Mouse (Mus musculus) embryonic facial prominence, embryonic 13.5 days (tissue): ENCODE data around the gene Cfap70. TPM values are rescaled to one million over a fixed set of nuclear protein-coding genes. Genes with fewer than 3 reads are reported as not detected.

Experiments
- ATAC-seq: fragments of 200-750 bp; cut with Nextera tagmentation; 2 replicates; pipeline ENCODE4 v1.8.0; 2017; ENCODE audit warnings: low read depth; ENCODE audit not compliant: insufficient number of reproducible peaks, insufficient read depth, low FRiP score, low TSS enrichment
- H3K27ac ChIP-seq: fragments of 300-500 bp; sonication (generic); 2 replicates; pipeline ENCODE4 v1.5.1; 2015; ENCODE audit warnings: moderate library complexity, mild to moderate bottlenecking, inconsistent platforms
- H3K27me3 ChIP-seq: fragments of 300-500 bp; sonication (generic); 2 replicates; pipeline ENCODE4 v1.6.1; 2015; ENCODE audit warnings: mild to moderate bottlenecking, inconsistent platforms
- H3K36me3 ChIP-seq: fragments of 300-500 bp; sonication (generic); 2 replicates; pipeline ENCODE4 v1.6.1; 2015; ENCODE audit warnings: mild to moderate bottlenecking, inconsistent platforms
- H3K4me1 ChIP-seq: fragments of 300-500 bp; sonication (generic); 2 replicates; pipeline ENCODE4 v1.6.1; 2015; ENCODE audit warnings: inconsistent platforms
- H3K4me2 ChIP-seq: fragments of 300-500 bp; sonication (generic); 2 replicates; pipeline ENCODE4 v1.6.1; 2015; ENCODE audit warnings: moderate library complexity, mild to moderate bottlenecking, inconsistent platforms
- H3K4me3 ChIP-seq: fragments of 300-500 bp; sonication (generic); 2 replicates; pipeline ENCODE4 v1.5.1; 2015; ENCODE audit warnings: mild to moderate bottlenecking, inconsistent platforms
- H3K9ac ChIP-seq: fragments of 300-500 bp; sonication (generic); 2 replicates; pipeline ENCODE4 v1.6.1; 2015; ENCODE audit warnings: mild to moderate bottlenecking, inconsistent platforms
- H3K9me3 ChIP-seq: fragments of 300-500 bp; sonication (generic); 2 replicates; pipeline ENCODE4 v1.6.1; 2016; ENCODE audit warnings: inconsistent platforms
- WGBS: fragments of 180-500 bp; shearing (Covaris S2); methylation state at CpG from one replicate; pipeline ENCODE4 v1.1.7; 2015; ENCODE audit warnings: mixed read lengths; 5-methylcytosine and 5-hydroxymethylcytosine counted together
- polyA plus RNA-seq: library from polyadenylated mRNA; unstranded; fragments of >200 nt; fragmentation: Nextera tagmentation; extraction: Ambion mirVana; gene quantifications from 2 replicates; pipeline ENCODE4 v1.2.1, GENCODE M21; 2015

The Cfap70 gene
- 0.34 and 0.59 TPM in 2 replicates for polyA plus RNA-seq

DNA sequence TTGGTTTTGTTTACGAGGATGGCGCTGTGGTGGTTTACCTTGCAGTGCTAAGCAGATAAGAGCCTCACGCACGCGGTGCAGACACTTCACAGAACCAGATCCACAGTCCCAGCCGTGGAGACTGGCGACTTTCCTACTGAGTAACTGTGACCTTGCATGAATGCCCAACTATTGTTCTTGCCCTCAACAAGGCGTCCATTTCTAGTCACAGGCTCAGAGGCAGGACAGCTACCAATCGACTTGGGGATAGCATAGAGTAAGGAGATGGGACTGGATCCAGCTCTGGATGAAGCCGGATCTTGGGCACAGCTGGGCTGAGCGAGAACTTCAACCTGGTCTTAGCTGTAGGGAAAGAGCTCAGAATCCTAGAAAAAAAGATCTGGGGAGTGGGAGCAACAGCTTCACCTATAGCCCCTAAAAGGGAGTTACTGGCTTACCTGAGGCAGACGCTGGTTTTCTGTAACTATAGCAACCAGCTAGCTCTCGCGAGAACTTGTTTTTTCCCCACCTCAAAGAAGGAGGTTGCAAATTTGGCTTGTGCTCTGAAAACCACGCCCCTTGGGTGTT, at the start of gene Cfap70:
Gene Cfap70 (minus strand): TSS at position 462 of the 567 bp plus-strand sequence.
- Histone ChIP-seq H3K4me3 (peak within 1 kb of the TSS; percentile 44), H3K36me3 (peaks cover 14% of the 10 kb centered on the region), H3K9ac (peak within 1 kb of the TSS; percentile 59), H3K4me1 (peaks cover 17% of the 10 kb centered on the region), H3K27me3 (no peaks in the 10 kb centered on the region), H3K9me3 (no peaks in the 10 kb centered on the region), H3K27ac (peak within 1 kb of the TSS; percentile 28; the same call in 1 of the 2 replicates), H3K4me2 (peak within 1 kb of the TSS; percentile 74)
- WGBS: 2% methylated on average over 15 of the region's 15 CpGs
- ATAC-seq: peak; percentile 67; the same call in 1 of the 2 replicates

DNA sequence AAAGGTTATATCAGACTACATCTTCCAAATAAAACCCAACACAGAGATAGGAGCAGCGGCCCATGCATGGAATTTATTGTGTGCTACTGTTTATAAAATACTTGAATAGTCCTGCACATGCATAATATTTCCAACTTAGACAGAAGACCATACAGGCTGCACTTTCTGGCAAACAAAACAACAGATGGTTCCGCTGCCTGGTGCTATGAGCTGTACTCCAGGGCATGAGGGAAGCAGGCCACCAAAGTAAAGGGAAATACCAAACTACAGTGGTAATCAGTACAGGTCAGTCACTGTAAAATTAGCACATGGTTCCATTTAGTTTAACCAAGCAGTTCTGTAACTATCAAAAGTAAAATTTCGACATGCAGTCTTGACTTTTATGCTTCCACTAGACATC, 48.0 kb upstream of the Cfap70 start:
- Histone ChIP-seq H3K4me3 (no peak overlapping the region), H3K9me3 (no peaks in the 10 kb centered on the region), H3K36me3 (peaks cover 45% of the 10 kb centered on the region), H3K9ac (no peak overlapping the region), H3K4me1 (0 out of 2 replicates have a peak, but pooled peaks cover 3% of the 10 kb centered on the region), H3K4me2 (no peak overlapping the region), H3K27ac (no peak overlapping the region), H3K27me3 (no peaks in the 10 kb centered on the region)
- ATAC-seq: no peak
- 41% methylated on average over 3 of the region's 3 CpGs for WGBS

DNA sequence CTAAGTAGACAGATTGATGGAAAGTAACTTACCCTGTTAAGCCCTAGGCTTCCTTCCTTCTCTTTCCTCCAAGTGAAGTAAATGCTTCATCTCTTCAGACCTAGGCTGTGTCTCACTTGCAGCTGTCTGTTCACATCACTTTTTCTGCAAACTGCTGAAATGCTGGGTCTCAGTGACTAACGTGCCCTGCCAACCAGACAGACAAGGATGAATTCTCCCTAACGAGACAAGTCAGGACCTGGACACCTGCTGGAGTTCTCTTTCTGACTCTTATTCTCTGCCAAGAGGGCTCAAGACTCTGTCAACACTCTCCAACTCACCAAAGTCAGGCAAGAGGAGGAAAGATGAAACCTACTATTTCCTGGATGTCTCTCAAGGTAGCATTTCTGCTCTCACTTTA, 44.6 kb upstream of the Cfap70 start, which contains the start of gene Mss51:
Gene Mss51 (minus strand): TSS at position 299 of the 400 bp plus-strand sequence.
- H3K9ac ChIP-seq: no peak within 1 kb of the TSS
- H3K27ac ChIP-seq: no peak within 1 kb of the TSS
- H3K4me1 ChIP-seq: 0 out of 2 replicates have a peak, but pooled peaks cover 3% of the 10 kb centered on the region
- H3K4me3 ChIP-seq: no peak within 1 kb of the TSS
- H3K36me3 ChIP-seq: peaks cover 47% of the 10 kb centered on the region
- WGBS: 70% methylated on average over 2 of the region's 2 CpGs
- no peak within 1 kb of the TSS for H3K4me2 ChIP-seq
- H3K9me3 ChIP-seq: no peaks in the 10 kb centered on the region
- no peaks in the 10 kb centered on the region for H3K27me3 ChIP-seq
- ATAC-seq: no peak

DNA sequence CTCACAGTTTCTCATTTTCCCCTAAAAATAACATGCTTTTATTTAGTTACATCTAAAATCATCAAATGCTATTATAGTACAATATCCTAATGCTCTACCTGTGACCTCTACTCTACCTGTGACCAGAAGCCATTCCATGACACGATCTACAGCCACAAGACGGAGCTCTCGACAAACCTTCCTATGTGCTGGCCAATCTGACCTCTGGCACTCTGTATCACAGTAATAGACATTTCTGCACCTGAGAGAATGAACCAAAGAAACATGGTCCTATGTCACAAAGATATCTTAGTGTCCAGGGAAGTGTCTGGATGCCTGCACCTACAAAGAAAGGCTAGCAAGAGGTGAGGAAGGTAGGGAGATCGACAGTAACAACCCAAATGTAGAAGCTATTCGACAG, 34.0 kb upstream of the Cfap70 start:
- peaks cover 40% of the 10 kb centered on the region for H3K36me3 ChIP-seq
- ATAC-seq: no peak

DNA sequence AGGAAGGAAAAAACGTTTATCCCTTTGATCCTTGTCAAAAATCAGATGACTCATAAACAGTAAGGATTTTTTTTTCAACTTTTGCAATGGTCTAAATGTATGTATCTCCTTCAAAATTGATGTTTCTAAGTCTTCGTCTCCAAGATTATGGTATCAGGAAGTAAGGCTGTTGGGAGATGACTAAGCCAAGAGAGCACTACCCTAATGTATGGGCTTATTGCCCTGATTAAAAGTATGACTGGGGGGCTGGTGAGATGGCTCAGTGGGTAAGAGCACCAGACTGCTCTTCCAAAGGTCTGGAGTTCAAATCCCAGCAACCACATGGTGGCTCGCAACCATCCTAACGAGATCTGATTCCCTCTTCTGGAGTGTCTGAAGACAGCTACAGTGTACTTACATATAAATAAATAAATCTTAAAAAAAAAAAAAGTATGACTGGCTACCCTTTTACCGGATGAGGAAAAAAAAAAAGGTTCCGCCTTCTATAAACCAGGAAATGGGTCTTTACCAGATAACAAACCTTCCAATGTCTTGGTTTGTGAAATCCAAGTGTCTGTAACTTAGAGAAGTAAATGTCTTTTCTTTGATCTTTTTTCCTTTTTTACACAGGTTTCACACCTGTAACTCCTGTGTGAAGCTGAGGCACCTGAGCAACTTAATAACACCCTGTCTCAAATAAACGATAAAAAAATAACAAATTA, 30.2 kb upstream of the Cfap70 start:
- Histone ChIP-seq H3K4me1 (peaks cover 18% of the 10 kb centered on the region), H3K9me3 (no peaks in the 10 kb centered on the region), H3K4me3 (no peak overlapping the region), H3K4me2 (no peak overlapping the region), H3K9ac (no peak overlapping the region), H3K27ac (no peak overlapping the region), H3K27me3 (no peaks in the 10 kb centered on the region), H3K36me3 (peaks cover 27% of the 10 kb centered on the region)
- 87% methylated on average over 7 of the region's 7 CpGs for WGBS
- no peak for ATAC-seq

More for the DNA sequence above, 34.0 kb upstream of the Cfap70 start:
- Histone ChIP-seq H3K4me2 (no peak overlapping the region), H3K9ac (no peak overlapping the region), H3K27ac (no peak overlapping the region), H3K9me3 (no peaks in the 10 kb centered on the region), H3K4me1 (no peaks in the 10 kb centered on the region), H3K4me3 (no peak overlapping the region), H3K27me3 (no peaks in the 10 kb centered on the region)
- 98% methylated on average over 5 of the region's 5 CpGs for WGBS

DNA sequence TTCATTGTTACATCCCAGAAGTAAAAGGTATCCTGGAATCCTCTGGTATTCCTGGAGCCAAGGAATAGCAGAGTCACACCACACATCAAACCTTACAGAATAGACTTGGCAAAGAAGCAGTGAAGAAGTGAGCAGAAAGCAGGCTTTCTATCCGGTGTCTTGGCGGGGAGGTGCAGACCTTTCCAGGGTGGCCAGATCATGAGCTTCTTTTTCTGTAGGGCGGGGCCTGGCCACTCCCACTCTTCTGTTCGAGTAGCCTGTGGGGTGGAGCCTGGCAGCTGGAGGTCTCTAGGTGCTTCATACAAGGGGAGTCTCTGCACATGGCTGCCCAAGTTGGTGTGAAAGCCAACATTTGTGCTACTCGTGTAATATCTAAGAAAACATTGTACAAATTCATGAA, 29.2 kb upstream of the Cfap70 start:
- WGBS: 24% methylated on average over 5 of the region's 5 CpGs
- Histone ChIP-seq H3K9ac (no peak overlapping the region), H3K9me3 (no peaks in the 10 kb centered on the region), H3K36me3 (peaks cover 21% of the 10 kb centered on the region), H3K4me3 (no peak overlapping the region), H3K4me1 (peaks cover 22% of the 10 kb centered on the region), H3K4me2 (no peak overlapping the region), H3K27ac (no peak overlapping the region), H3K27me3 (no peaks in the 10 kb centered on the region)
- ATAC-seq: no peak

DNA sequence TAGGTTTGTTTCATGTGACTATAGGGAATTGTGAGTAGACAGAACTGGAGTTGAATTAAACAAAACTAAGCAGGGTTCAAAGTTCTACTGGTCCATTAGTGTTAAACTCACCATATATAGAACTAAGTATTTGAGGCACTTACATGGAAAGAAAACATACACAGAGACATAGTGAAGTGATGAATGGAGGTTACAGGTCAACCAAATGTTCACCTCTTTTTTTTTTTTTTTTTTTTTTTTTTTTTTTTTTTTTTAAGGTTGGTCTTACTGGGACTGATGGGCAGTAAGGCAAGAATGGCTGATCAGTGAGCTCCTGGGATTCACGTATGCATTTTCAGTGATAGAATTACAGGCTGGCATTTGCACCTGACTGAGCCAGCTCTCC, 28.2 kb upstream of the Cfap70 start:
- 0 out of 2 replicates have a peak overlapping the region, but pooled peaks have one; percentile 68 for H3K27ac ChIP-seq
- ATAC-seq: no peak
- H3K27me3 ChIP-seq: no peaks in the 10 kb centered on the region
- 45% methylated on average over 1 of the region's 1 CpGs for WGBS
- H3K9ac ChIP-seq: peak overlapping the region; percentile 81; the same call in 1 of the 2 replicates
- H3K4me2 ChIP-seq: peak overlapping the region; percentile 77
- H3K36me3 ChIP-seq: peaks cover 18% of the 10 kb centered on the region
- no peaks in the 10 kb centered on the region for H3K9me3 ChIP-seq
- H3K4me3 ChIP-seq: peak overlapping the region; percentile 76
- peaks cover 22% of the 10 kb centered on the region for H3K4me1 ChIP-seq

DNA sequence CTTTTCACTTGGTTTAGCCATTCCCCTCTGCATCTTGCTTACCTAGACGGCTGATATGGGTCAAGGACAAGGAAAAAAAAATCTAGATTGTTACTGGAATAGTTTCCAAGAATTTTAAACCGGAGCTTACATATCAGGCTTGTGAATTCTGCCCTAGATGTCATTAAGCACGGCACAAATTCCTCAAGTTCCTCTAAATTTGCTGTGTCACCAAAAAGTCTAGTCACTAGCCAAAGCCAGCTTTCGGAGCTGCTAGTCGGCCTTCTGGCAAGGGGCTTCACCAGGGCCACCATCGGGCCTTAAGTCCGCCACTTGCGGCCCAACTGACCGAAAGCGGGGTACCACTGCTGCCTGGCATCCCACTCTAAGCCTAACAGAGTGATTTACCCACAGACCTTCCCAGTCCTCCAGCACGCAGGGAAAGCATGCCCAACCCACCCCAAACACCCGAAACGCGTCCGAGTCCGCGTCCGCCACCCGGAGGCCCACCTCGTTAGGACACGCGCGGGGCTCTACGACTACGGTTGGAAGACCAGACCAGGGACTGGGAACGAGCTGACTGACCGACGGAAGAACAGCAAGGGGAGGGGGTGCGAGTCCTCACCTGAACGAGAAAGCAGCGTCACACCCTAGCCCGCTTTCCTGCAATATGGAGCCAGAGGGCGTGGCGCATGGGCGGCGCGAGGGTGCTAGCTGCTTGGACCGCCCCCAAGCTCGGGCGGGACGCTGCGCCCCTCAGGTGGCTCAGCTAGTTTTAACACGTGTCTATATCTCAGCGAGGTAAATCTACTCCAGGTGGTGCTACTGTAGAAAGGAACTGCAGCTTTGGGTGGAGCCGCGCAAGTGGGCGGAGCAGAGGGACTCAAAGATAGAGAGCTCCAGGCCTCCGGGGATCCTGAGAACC, 27.5 kb upstream of the Cfap70 start, which contains the start of gene Anxa7:
Gene Anxa7 (minus strand): TSS at position 843 of the 904 bp plus-strand sequence.
- Histone ChIP-seq H3K4me2 (peak within 1 kb of the TSS; percentile 77), H3K27me3 (no peaks in the 10 kb centered on the region), H3K9me3 (no peaks in the 10 kb centered on the region), H3K9ac (peak within 1 kb of the TSS; percentile 81), H3K36me3 (peaks cover 12% of the 10 kb centered on the region), H3K4me3 (peak within 1 kb of the TSS; percentile 76), H3K4me1 (peaks cover 25% of the 10 kb centered on the region), H3K27ac (peak within 1 kb of the TSS; percentile 68)
- peak; percentile 88 for ATAC-seq
- under 1% methylated on average over 48 of the region's 48 CpGs for WGBS

DNA sequence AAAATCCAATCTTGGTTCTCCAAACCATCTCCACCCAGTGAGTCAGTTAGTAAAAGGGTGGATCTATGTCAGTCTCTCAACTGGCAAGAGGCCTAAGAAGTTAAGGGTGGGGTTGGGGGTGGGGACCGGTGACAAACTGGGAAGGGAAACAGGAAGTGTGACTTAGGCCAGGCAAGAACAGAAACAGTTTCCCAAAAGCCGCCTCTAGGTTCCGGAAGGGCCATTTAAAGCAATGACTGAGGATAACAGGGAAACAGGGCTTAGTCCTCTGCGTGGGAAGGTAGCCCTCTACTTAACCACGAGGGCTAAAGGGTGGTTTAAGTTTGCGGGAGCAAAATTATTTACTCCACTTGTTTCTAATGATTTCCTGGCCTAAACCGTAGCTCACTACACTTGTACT, 26.8 kb upstream of the Cfap70 start:
- peak overlapping the region; percentile 81 for H3K9ac ChIP-seq
- H3K4me1 ChIP-seq: peaks cover 32% of the 10 kb centered on the region
- H3K36me3 ChIP-seq: peaks cover 4% of the 10 kb centered on the region
- ATAC-seq: no peak
- peak overlapping the region; percentile 76 for H3K4me3 ChIP-seq
- no peaks in the 10 kb centered on the region for H3K27me3 ChIP-seq
- H3K9me3 ChIP-seq: no peaks in the 10 kb centered on the region
- 5% methylated on average over 7 of the region's 7 CpGs for WGBS
- peak overlapping the region; percentile 77 for H3K4me2 ChIP-seq
- peak overlapping the region; percentile 11; the same call in 1 of the 2 replicates for H3K27ac ChIP-seq

DNA sequence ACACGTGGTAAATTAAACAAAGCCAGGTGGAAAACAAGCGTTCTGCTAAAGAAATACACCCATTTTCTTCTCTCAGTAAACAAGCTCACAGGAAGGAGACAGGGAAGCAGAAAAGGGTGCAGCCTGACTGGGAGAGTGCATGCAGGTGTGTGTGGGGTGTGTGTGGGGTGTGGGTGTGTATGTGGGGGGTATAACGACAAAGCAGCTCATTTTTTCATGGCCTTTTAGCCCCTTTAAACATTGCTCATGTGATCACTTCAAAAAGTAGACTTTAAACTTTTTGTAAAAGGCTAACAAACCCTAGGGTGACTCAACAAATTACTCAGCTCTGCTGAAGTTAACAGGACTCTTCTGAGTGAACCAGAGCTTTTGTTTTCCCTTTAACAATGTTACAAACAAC, 26.4 kb upstream of the Cfap70 start:
- Histone ChIP-seq H3K27ac (peak overlapping the region; percentile 11; the same call in 1 of the 2 replicates), H3K4me3 (peak overlapping the region; percentile 76), H3K36me3 (peaks cover under 1% of the 10 kb centered on the region; the same call in 1 of the 2 replicates), H3K4me1 (peaks cover 32% of the 10 kb centered on the region), H3K27me3 (no peaks in the 10 kb centered on the region), H3K9me3 (no peaks in the 10 kb centered on the region), H3K4me2 (peak overlapping the region; percentile 77), H3K9ac (no peak overlapping the region)
- no peak for ATAC-seq
- WGBS: 30% methylated on average over 3 of the region's 3 CpGs
